Mouse (Mus musculus) testis, adult 10 weeks (tissue): ENCODE data around the gene Prrg1. TPM values are rescaled to one million over a fixed set of nuclear protein-coding genes. Genes with fewer than 3 reads are reported as not detected.

Experiments
- polyA plus RNA-seq: library from polyadenylated mRNA; stranded (reverse); fragments of 350-450 nt; fragmentation: Illumina TruSeq; extraction: RNeasy Lipid Tissue Mini Kit (QIAGEN cat#74804); gene quantifications from one replicate; pipeline ENCODE4 v1.2.3, GENCODE M21; 2014; ENCODE audit warnings: low read depth, low replicate concordance

Prrg1 gene
- 5.7 TPM for polyA plus RNA-seq

GRCm38 (mm10) chrX:78583202-78584004 is at the start of gene Prrg1:
Gene Prrg1, minus strand, starts transcription at chrX:78583896.

Other genes with a start within 250 kb of the Prrg1 start
- gene 4930480E11Rik, start 214.3 kb downstream of the Prrg1 start, polyA plus RNA-seq: 29.8 TPM
- 66.4 TPM for gene Fam47c, start 153.9 kb upstream of the Prrg1 start, polyA plus RNA-seq